Mouse (Mus musculus): ENCODE data around the gene F13a1.

DNA sequence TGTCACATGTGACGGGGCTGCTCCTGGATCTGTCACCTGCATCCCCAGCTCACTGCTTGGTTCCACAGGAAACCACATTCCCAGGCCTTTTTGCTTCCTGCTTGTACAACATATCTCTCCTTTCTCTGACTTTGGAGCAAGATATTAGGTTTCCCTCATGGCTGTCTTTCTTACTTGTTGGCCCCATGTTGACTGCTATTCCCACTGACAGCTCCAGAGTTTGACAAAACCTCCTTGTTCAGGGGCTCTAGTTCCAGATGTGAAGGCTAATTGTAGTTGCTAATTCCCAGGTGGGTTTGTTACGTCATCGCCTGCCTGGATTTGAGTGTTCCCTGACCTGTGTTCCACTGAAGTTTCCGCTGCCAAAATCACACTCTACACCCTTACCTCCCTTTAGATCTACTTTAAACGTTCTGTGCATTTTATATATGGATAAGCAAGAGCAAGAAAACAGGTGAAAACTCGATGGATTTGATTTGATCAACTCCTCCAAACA, 50.8 kb downstream of the F13a1 start:
- TF ChIP-seq CTCF (conservative IDR thresholded peaks at IDR 0.05; ENCODE audit: insufficient read depth, insufficient read length, low read depth, low read length) (no peak), POLR2A (IDR thresholded peaks at IDR 0.05; ENCODE audit: low read depth, low read length) (no peak)
